Mouse (Mus musculus) gastrocnemius, adult 8-10 months (tissue): ENCODE results near the gene Mgl2. TPM values are rescaled to one million over a fixed set of nuclear protein-coding genes. Genes with fewer than 3 reads are reported as not detected.
"Not testable (repeated sequence)": the region's sequence is repeated elsewhere in the genome, so short reads cannot be mapped to it uniquely, and the experiment has no call there.

Experiments used
- DNase-seq, 2 experiments: peaks; one replicate each; pipeline ENCODE4 v3.0.0; 2022; ENCODE audit warnings: low spot score in 2 of 2
- total RNA-seq, 4 experiments: library from RNA; stranded (reverse); gene quantifications; 2 replicates each; pipeline ENCODE4 v1.2.4; 2022

The Mgl2 gene
- total RNA-seq = 1 to 10 TPM in 2 of 4 experiments, under 1 TPM in 2; 0.60 to 2.0 (median 0.94) TPM

GRCm38 (mm10) chr11:70129926-70130379 is at the start of gene Mgl2:
TSS of gene Mgl2 (plus strand) at chr11:70130329.
- DNase-seq = no peak

DNA sequence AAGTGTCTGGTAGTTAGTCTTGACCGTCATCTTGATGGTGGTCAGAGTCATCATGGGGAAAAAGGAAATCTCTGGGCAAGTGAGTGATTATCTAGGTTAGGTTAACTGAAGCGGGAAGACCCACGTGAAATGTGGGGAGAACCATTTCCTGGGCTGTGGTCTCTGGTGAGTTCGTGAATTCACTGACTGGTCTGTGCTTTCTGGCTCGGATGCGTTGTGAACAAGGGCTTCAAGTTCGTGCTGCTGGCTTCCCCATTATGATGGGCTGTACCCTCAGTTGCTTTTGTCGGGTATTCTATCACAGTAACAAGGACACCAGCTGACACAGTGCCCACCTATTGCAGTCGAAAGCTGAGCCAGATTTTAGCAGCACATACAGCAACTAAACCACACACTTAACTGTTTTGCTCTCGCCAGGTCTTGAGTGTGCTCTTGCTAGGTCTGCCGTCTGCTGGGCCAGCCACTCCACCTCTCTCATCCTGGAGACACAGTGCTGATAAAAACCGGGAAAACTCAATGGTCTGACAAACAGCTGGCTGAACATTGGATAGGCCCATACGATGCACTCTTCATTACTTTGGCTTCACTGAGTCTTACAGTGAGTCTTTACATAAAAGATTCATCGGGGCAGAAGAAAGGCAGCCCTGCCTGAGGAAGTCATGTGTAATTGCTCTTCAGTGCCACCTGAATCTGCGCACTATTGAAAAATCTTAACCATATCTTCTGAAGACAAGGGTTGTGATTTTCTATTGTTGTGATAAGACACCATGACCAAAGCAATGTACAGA is 49.1 kb upstream of the Mgl2 start:
- DNase-seq = no peak

GRCm38 (mm10) chr11:70084563-70084962 is 45.6 kb upstream of the Mgl2 start:
- DNase-seq = no peak

GRCm38 (mm10) chr11:70091986-70092783 is 37.9 kb upstream of the Mgl2 start, which contains the start of gene Asgr2:
TSS of gene Asgr2 (plus strand) at chr11:70092644.
- no peak for DNase-seq

GRCm38 (mm10) chr11:70097396-70097795 is 32.7 kb upstream of the Mgl2 start:
- no peak for DNase-seq

DNA sequence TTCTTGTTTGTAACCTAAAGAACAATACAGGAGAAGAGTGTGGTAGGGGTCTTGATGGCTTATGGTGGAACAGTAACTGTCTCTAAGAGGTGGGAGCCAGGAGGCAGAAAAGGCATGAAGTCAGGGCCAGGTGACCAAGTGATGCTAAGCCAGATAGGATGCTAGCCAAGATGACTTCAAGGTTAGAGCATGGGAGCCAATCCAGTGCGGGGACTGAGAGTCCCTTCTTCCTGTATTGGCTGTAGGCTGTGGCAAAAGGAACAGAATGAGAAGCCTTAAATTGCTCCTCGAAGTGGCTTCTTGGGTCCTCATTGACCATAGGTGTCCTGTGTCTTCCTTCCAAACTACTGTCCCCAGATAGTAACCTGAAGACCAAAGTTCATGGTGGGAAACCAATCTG is 31.0 kb upstream of the Mgl2 start:
- no peak for DNase-seq

GRCm38 (mm10) chr11:70099809-70100208 is 30.3 kb upstream of the Mgl2 start:
- DNase-seq = no peak

DNA sequence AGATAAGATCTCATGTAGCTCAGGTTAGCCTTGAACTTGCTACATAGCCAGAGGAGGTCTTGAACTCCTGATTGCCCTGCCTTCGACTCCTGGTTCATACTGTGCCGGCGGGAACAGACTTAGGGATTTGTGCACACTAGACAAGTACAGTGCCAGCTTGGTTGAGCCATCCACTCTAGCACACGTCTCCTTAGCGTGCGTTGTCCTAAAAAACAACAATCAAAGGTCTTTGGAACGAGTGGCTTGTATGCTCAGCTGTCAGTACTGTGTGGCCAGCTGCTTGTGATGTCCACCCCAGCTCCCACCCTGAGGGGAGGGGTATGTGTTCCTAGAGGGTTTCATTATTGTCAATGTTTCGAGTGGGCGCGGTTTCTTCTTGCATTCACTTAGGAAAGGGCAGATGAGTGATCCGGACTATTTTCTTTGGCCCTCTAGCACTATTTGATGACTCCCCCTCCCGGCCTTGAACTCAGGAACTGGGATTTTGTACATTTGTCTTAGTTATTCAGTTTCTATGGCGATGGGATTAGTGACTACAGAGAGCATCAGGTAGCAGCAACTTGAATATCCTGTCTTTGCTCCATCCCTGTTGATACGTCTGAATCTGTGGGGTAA is 26.3 kb upstream of the Mgl2 start:
- no peak for DNase-seq

DNA sequence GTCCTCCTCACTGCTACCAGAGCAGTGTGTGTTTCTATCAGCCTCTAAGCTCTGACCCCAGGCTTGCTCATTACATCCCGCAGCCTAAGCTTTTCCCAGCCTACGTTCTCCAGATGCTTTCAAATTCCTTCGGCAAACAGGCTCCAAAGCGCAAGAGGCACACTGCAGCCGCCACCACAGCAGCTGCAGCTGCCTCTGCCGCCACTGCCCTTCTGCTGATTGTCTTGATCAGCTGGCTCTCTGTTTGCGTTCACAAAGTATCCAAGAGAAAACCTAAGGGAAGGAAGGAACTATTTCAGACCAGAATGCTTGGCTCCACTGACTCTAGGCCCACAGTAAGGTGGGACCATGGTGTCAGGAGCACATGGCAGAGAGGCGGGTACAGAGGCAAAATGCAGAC is 23.0 kb upstream of the Mgl2 start:
- no peak for DNase-seq

DNA sequence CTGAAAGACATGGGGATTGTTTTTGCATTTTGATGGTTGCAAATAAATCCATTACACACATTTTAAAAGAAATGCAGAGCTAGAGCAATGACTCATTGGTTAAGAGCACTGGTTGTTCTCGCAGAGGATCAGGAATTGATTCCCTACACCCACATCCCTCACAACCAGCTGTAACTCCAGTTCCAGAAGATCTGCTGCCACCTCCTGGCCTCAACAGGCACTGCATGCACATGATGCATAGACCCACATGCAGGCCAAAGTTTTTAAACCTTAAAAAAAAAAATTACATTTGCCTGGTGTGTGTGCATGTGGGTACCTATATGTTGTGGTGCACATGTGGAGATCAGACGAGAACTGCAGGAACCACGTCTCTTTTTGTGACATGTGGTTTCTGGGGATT is 20.0 kb upstream of the Mgl2 start:
- no peak for DNase-seq

DNA sequence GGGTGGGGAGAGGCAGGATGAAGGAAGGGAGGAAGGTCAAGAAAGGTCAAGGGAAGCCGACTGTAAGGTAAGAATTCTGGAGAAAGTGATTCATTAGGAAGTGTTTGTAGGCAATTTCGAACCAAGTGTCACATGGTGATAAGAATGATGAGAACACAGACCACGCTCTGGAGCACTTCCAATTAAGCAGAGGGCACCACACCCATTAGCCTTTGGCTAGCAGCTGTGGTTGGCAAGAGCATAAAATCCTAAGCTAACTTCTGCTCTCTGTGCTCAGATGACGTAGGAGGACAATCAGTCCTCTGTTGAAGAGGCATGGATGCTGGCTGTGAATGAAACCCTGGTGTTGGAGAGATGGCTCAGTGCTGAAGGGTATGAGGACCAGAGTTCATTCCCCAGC is 15.6 kb upstream of the Mgl2 start:
- no peak for DNase-seq

- no peak for DNase-seq
These were observed 14.2 kb upstream of the Mgl2 start for GRCm38 (mm10) chr11:70115901-70116300.

GRCm38 (mm10) chr11:70135001-70135400 is 4.9 kb downstream of the Mgl2 start:
- not testable (repeated sequence) for DNase-seq

DNA sequence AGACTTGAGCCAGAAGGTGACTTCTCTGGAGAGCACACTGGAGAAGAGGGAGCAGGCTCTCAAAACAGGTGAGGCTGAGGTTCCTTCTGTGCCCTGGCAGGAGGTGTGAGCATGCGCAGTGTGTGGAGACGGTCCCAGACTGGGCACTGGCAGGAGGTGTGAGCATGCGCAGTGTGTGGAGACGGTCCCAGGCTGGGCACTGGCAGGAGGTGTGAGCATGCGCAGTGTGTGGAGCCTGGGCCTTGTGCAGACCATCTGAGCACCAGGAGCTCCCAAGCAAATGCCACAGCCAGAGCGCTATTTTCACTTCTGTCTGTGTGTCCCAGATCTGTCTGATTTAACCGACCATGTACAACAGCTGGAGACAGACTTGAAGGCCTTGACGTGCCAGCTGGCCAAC is 5.8 kb downstream of the Mgl2 start:
- DNase-seq = not testable (repeated sequence)

DNA sequence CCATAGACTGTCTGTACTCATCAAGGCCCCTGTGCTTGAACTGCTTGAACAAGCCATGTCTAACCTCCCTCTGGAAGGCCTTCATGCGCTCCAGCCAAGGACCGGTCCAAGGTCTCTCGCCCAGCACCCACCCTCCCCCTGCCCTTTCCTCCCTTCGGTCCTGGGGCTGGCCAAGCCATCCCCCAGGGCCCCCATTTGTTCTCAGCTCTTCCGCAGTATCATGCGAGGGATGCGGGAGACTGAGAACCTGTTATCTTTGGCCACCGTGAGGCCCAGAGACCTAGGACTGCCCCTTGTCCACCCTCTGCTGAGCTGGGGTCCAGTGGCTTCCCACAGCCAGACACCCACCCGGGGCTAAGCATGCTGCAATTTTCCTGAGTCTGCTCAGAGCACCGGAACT is 9.0 kb downstream of the Mgl2 start:
- no peak for DNase-seq

DNA sequence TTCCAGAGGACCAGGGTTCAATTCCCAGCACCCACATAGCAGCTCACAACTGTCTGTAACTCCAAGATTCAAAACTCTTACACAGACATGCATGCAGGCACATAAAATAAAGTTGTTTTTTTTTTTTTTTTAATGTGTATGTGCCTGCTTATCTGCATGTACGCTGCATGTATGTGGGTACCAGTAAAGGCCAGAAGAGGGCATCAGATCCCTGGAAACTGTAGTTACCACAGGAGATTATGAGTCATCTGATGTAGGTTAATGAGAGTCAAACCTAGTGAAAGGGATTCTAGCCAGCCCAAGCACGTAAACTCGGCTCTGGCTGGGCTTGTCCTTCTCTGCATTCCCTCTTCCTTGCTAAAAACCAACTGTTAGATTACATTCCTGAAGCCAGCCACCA is 20.9 kb downstream of the Mgl2 start:
- no peak for DNase-seq

DNA sequence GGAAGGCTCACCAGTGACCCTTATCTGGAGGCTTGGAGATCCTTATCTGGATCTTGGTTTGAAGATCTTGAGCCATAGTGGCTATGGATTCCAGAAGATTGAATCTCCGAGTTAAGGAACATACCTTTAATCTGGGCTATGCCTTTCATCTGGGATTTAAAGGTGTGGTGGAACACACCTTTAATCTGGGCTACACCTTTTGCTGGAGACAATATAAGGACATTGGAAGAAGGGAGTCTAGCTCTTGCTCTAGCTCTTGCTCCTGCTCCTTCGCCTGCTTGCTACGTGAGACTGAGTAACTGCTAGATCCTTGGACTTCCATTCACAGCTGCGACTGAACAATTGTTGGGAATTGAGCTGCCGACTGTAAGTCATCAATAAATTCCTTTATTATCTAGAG is 25.8 kb downstream of the Mgl2 start, which contains the start of gene Clec10a:
Clec10a (plus strand) TSS at position 301 of the 400 bp plus-strand sequence.
- not testable (repeated sequence) for DNase-seq

- DNase-seq = no peak
These were observed 32.2 kb downstream of the Mgl2 start for GRCm38 (mm10) chr11:70162336-70162735.

DNA sequence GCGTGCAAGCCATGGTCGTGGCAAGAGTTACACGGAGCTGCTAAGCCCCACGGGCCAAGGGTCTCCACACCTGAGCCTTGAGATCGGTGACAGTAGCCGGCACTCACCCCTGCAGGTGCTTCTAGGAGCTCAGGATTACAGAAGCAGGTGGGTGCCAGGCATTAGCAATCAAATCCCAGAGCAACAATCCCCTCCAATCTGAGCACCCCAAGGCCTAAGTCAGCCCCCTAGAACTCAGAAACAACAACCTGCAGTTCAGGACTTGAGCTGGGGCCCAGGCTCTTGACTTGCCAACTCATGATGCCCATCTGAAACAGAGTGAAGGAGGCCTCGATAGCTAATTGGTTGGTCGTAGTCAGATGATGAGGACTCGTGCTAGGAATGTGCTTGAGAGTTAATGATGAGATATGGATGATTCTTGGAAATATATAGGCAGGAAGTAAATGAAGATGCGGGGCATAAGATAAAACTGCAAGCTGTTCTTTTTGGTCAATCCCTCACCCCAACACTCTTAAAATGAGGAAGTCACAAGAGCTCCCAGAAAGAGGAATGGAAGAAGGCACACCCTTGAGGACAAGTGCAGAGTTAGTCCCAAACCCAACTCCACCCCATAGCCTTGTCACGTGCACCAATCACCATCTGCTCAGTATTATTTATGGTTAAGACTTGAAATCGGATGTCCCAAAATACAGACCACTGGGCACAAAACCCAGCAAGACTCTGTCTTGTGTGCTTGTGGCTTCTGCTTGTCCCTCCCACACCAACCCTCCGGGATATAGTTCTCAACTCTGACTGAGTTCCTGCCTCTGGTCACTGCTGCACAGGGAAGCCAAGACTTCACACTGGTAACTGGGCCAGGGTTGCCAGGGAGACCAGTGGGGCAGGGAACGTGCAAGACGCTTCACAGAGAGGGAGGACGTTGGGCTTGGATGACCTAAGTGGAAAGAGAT is 36.1 kb downstream of the Mgl2 start:
- DNase-seq = no peak

- no peak for DNase-seq
These were observed 38.0 kb downstream of the Mgl2 start for GRCm38 (mm10) chr11:70168136-70168535.

GRCm38 (mm10) chr11:70169471-70169870 is 39.3 kb downstream of the Mgl2 start:
- not testable (repeated sequence) for DNase-seq
